Mouse (Mus musculus): Measurements from ENCODE around the gene Plekhm1. TPM values are rescaled to one million over a fixed set of nuclear protein-coding genes. Genes with fewer than 3 reads are reported as not detected.

Gene Plekhm1
- 26.1 TPM for polyA plus RNA-seq (2017; shearing (Covaris generic))

DNA sequence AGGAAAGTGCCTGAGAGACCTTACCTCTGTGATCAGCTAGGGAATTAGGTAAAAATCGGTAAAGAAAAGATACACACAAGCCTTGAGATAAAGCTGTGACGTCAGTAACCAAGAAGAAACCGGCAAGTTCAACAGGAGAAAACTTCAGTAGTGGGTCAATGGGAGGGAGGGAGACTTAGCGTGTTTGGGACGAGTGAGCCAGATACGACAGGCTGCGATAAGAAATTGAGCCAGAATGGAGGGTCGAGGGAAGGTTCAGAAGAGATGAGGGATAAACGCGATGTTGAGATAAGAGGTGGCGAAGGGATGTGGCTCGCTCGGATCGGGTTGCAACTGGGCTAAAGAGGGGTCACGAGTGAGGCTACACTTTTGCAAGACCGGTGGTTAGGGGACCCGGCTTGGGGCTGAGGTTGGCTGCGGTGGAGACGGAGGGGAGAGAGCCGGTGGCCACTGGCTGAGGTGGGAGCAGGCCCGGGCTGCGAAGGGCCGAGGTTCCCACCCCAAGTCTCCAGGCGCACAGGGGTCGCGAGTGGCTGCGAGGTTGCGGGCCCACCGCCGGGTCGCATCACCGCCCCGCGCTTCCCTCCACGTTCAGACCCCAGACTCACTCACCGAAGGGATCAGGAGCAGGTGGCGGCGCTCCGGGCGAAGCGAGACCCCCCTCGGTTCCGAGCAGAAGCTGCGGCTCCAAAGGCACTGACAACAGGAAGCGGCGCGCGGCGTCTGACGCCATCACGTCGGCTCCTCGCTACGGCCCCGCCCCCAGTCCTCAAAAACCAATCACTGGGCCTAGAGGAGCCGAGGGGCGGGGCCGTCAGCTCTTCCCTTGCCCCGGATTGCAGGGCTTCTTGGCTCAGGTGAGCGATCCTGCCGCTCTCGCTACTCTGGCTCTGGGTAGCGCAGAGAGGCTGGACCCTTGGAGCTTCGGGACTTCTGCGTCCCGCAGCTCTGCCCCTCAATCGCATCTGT lies at the start of gene Plekhm1:
Plekhm1 (minus strand) TSS at position 707 of the 969 bp plus-strand sequence.

DNA sequence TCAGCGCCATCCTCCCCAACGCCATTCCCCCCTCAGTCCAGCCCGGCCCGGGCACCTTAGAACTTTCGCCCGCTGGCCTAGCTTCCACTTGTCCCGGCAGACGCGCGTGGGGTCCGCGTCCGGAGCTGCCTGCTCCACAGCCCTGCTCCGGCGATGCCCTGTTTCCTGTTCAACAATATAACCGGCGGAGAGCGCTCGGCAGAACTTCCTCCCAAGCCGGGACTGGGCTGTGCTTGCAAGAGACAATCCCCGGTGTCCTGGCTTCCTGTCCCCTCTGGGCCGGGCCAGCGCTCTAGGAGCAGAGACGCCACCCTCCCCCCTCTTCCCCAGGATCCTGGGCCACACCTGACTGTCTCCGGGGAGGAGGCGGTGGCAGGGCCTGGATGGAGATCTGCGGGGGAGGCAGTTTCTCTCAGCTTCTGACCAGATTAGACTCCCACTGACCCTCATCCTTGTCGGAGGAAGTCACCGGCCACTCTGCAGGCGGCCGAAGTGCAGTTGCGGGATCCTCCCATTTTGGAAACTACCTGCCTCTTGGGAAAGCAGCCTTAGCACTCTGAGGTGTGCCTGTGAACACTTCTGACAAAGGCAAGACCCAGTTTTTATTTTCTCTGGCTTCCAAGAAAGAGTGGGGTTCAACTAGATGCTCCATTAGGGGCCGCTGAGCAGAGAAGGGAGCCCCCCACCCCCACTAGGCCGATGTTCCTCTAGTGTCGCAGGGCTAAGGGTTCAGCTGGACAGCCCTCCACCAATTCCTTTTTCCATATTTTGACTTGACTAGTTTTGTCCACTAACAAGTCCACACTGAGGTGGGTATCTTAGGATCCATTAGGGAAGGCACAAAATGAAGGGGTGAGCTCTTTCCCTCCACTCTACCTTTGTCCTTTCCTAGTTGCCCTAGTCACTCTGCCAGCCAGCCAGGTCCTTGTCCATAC lies 49.0 kb downstream of the Plekhm1 start, which contains the start of gene Arhgap27:
Arhgap27 (minus strand) TSS at position 479 of the 935 bp plus-strand sequence.

Other genes with a start within 250 kb of the Plekhm1 start
- 86.8 TPM for gene Fmnl1, start 241.6 kb downstream of the Plekhm1 start, polyA plus RNA-seq (2017; shearing (Covaris generic))
- not detected for gene 1700023F06Rik, start 204.1 kb downstream of the Plekhm1 start, polyA plus RNA-seq (2017; shearing (Covaris generic))
- gene Spata32, start 194.3 kb downstream of the Plekhm1 start, polyA plus RNA-seq (2017; shearing (Covaris generic)): not detected
- 34.4 TPM for gene Map3k14, start 145.2 kb downstream of the Plekhm1 start, polyA plus RNA-seq (2017; shearing (Covaris generic))
- 110 TPM for gene Arhgap27, start 49.0 kb downstream of the Plekhm1 start, polyA plus RNA-seq (2017; shearing (Covaris generic))
- gene Lrrc37a, start 91.9 kb upstream of the Plekhm1 start, polyA plus RNA-seq (2017; shearing (Covaris generic)): not detected
- gene Gm884, start 208.5 kb upstream of the Plekhm1 start, polyA plus RNA-seq (2017; shearing (Covaris generic)): not detected
- gene Lyzl6, start 226.2 kb upstream of the Plekhm1 start, polyA plus RNA-seq (2017; shearing (Covaris generic)): not detected
- not detected for gene Rprml, start 236.9 kb upstream of the Plekhm1 start, polyA plus RNA-seq (2017; shearing (Covaris generic))

Data from inflammation-experienced regulatory T-cells, adult 16 weeks (primary cell).